Mouse (Mus musculus) heart, postnatal 0 days (tissue): Measurements from ENCODE around the gene Pip4k2b. TPM values are rescaled to one million over a fixed set of nuclear protein-coding genes. Genes with fewer than 3 reads are reported as not detected.
A peak's percentile ranks its signal among the peaks of the same experiment; 100 is the strongest.

Experiments
- ATAC-seq: fragments of 200-750 bp; cut with Nextera tagmentation; 2 replicates; pipeline ENCODE4 v1.8.0; 2017; ENCODE audit warnings: low read depth, moderate number of reproducible peaks, moderate library complexity; ENCODE audit not compliant: insufficient read depth
- DNase-seq: peaks from one replicate; pipeline ENCODE4 v3.0.0-alpha.2; 2016; ENCODE audit warnings: low spot score
- H3K27ac ChIP-seq: fragments of 300-500 bp; sonication (generic); 2 replicates; pipeline ENCODE4 v1.5.1; 2014; ENCODE audit warnings: low read depth, mild to moderate bottlenecking
- H3K27me3 ChIP-seq: fragments of 300-500 bp; sonication (generic); 2 replicates; pipeline ENCODE4 v1.6.1; 2014; ENCODE audit warnings: low read length, mixed read lengths; ENCODE audit not compliant: control insufficient read depth, insufficient read depth
- H3K36me3 ChIP-seq: fragments of 300-500 bp; sonication (generic); replicated peaks from 2 replicates; pipeline ENCODE4 v1.6.1; 2014; ENCODE audit warnings: low read length, mixed read lengths; ENCODE audit not compliant: control insufficient read depth, insufficient read depth
- H3K4me1 ChIP-seq: fragments of 300-500 bp; sonication (generic); 2 replicates; pipeline ENCODE4 v1.6.1; 2014; ENCODE audit warnings: antibody characterized with exemption; ENCODE audit not compliant: control insufficient read depth, insufficient read depth
- H3K4me2 ChIP-seq: fragments of 300-500 bp; sonication (generic); 2 replicates; pipeline ENCODE4 v1.6.1; 2014; ENCODE audit warnings: low read depth, mild to moderate bottlenecking, low read length, moderate library complexity
- H3K4me3 ChIP-seq: fragments of 300-500 bp; sonication (generic); 2 replicates; pipeline ENCODE4 v1.5.1; 2014; ENCODE audit warnings: low read depth, low read length
- H3K9ac ChIP-seq: fragments of 300-500 bp; sonication (generic); replicated peaks from 2 replicates; pipeline ENCODE4 v1.6.1; 2014; ENCODE audit warnings: low read depth, low read length, mixed read lengths
- H3K9me3 ChIP-seq: fragments of 300-500 bp; sonication (generic); replicated peaks from 2 replicates; pipeline ENCODE4 v1.6.1; 2016; ENCODE audit warnings: low read length; ENCODE audit not compliant: control insufficient read depth
- CTCF ChIP-seq: IDR thresholded peaks from 2 replicates; pipeline ENCODE4 v1.5.1; 2016; ENCODE audit warnings: antibody characterized with exemption, control low read depth, low read depth
- EP300 ChIP-seq: IDR thresholded peaks from 2 replicates; pipeline ENCODE4 v1.6.1; 2016; ENCODE audit warnings: antibody characterized with exemption, low read depth
- WGBS: fragments of 180-500 bp; shearing (Covaris S2); extraction: QIAGEN DNeasy Blood & Tissue Kit; methylation state at CpG from one replicate; pipeline ENCODE4 v1.1.7; 2014; 5-methylcytosine and 5-hydroxymethylcytosine counted together
- polyA plus RNA-seq: library from polyadenylated mRNA; unstranded; fragments of >200 nt; fragmentation: Nextera tagmentation; extraction: Ambion mirVana; gene quantifications from 2 replicates; pipeline ENCODE4 v1.2.1, GENCODE M21; 2015
- total RNA-seq: library from RNA; depleted of rRNA; stranded (reverse); fragments of >200 nt; gene quantifications from 2 replicates; pipeline ENCODE4 v1.2.3, GENCODE M21; 2014; ENCODE audit warnings: low replicate concordance

The Pip4k2b gene
- total and polyA plus RNA-seq, 2 experiments from 2014 or later: 0.79 to 12.7 TPM

DNA sequence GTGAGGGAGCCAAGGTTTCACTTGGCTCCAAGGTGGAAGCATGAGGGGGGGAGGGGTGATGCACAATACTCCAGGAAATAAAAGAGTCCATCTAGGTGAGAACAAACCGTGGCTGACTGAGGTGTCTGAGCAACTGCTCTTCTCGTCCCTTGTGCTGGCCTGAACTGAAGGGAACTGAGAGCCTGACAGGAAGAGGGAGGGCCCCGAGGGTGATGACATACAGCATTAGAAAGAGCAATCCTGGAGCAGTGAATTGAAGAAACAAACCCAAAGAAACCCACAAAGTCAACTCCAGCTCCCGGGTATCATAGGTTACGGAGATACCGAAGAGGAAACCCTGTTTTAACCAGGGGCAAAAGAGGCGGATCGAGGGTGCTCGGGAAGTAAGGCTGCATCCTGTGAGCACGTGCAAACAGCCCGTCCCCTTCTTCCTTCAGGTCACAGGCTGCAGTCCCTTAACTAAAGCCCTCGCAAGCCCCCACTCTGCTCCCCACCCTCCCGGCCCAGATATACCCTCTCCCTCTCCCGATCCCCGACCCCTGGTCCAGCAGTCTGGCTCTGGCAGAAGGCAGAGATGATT lies 26.1 kb downstream of the Pip4k2b start:
- TF ChIP-seq EP300 (no peak), CTCF (no peak)
- WGBS: 52% methylated on average over 15 of the region's 15 CpGs
- Histone ChIP-seq H3K36me3 (peaks cover 72% of the 10 kb centered on the region), H3K4me3 (no peak overlapping the region), H3K27ac (peak overlapping the region; percentile 6; the same call in 1 of the 2 replicates), H3K4me1 (peaks cover 4% of the 10 kb centered on the region; the same call in 1 of the 2 replicates), H3K27me3 (no peaks in the 10 kb centered on the region), H3K9me3 (no peaks in the 10 kb centered on the region), H3K9ac (no peak overlapping the region), H3K4me2 (no peak overlapping the region)
- DNase-seq (no peak), ATAC-seq (no peak)

DNA sequence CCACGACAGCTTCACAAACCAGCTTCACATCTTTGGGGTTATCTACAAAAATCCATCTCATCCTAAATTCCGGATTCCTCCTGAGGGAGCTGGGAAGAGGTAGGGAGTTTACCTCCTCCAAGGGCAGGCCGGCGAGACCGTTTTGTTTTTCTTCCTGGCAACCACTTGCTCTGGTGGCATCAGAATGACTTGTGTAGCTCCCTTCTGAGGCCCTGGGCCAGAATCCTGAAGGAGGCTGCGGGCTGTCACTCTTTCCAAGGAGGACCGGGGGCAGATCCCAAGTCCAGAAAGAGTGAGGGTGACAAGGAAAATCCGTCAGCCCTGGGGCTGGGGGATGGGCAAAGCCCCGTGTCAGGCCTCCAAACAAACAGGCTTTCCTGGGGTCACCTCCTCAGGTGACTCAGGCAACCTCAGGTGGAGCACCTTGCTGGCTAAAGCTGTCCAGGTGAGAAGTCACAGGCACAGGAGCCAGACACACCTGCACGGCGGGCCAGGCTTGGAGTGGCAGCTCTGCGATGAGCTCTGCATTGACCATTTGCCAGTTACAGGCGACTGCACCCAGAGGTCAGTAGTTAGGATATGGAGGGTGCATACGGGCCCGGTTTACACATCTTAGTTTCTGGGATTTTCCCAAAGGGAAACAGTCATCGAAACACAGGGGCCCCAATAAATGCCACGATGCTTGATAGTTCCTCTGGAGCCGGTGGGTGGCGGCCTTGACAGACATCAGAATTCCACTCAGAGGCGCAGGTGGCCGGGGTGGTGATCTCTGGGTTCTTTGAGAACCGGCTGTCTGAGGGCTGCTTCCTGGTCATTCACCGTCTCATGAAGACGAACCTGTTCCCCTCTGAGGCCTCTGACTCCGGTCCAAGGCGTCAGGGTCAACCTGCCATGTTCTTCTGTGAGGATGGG lies 26.9 kb downstream of the Pip4k2b start:
- DNase-seq (no peak), ATAC-seq (no peak)
- peaks cover 69% of the 10 kb centered on the region for H3K36me3 ChIP-seq
- WGBS: 80% methylated on average over 26 of the region's 26 CpGs
- H3K27me3 ChIP-seq: no peaks in the 10 kb centered on the region
- H3K4me2 ChIP-seq: no peak overlapping the region
- no peaks in the 10 kb centered on the region for H3K9me3 ChIP-seq
- H3K9ac ChIP-seq: no peak overlapping the region
- no peak overlapping the region for H3K27ac ChIP-seq
- no peak overlapping the region for H3K4me3 ChIP-seq
- H3K4me1 ChIP-seq: peaks cover 4% of the 10 kb centered on the region; the same call in 1 of the 2 replicates
- no peak for TF ChIP-seq CTCF
- TF ChIP-seq EP300: no peak

- no peaks in the 10 kb centered on the region for H3K27me3 ChIP-seq
- H3K27ac ChIP-seq: no peak overlapping the region
- no peak overlapping the region for H3K9ac ChIP-seq
- no peak overlapping the region for H3K4me3 ChIP-seq
- peaks cover 4% of the 10 kb centered on the region; the same call in 1 of the 2 replicates for H3K4me1 ChIP-seq
- TF ChIP-seq CTCF (no peak), EP300 (no peak)
- no peak for DNase-seq
- H3K9me3 ChIP-seq: no peaks in the 10 kb centered on the region
- H3K4me2 ChIP-seq: no peak overlapping the region
- 63% methylated on average over 8 of the region's 8 CpGs for WGBS
- ATAC-seq: no peak
- H3K36me3 ChIP-seq: peaks cover 68% of the 10 kb centered on the region
Observed at GRCm38 (mm10) chr11:97716021-97716420, 28.5 kb downstream of the Pip4k2b start.

DNA sequence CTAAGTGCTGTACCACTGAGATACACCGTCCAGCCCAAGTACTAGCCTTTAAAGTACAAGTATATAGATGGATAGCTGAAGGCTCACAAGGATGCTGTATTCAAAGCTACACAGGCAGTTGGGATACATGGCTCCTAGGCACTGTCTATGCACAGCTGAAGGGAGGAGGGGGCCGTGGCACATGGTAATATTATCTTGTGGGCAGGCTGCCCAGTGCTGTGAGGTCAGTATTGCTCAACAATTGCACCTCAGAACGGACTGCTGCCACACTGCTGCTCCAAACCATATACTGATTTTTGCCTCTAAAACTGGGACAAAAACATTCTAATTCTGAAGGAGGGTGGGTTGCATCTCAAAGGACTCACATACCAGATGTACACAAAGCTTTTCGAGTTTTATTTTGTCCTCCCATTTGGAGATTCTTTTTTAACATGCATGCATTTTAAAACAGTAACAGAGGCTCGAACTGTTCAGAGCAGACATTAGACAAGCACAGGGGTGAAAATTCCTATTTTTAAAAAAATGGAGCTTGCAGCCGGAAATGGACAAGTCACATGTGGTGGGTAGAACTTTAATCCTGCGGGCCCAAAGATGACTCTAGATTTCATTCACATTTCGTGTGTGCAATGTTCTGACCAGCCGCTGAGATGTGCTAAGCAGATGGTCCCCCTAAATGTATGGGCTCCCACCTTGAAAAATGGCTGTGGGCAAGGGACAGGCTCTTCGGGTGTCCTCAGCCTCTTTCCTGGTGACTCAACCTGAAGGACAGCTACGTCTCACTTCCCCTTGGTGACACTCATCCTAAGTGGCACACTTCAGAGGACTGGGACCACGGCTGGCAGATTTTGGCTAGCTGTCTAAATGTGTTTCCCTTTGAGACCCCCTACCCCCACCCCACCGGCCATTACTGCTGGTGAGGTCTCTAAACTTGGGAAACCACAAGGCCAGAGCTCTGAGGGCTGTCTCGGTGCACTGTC lies 29.4 kb downstream of the Pip4k2b start:
- Histone ChIP-seq H3K4me2 (no peak overlapping the region), H3K9me3 (no peaks in the 10 kb centered on the region), H3K27ac (no peak overlapping the region), H3K4me1 (peaks cover 4% of the 10 kb centered on the region; the same call in 1 of the 2 replicates), H3K27me3 (no peaks in the 10 kb centered on the region), H3K4me3 (no peak overlapping the region), H3K36me3 (peaks cover 59% of the 10 kb centered on the region), H3K9ac (no peak overlapping the region)
- 74% methylated on average over 14 of the region's 14 CpGs for WGBS
- DNase-seq (peak; percentile 52), ATAC-seq (peak; percentile 43)
- no peak for TF ChIP-seq EP300
- no peak for TF ChIP-seq CTCF

- Histone ChIP-seq H3K9ac (no peak overlapping the region), H3K36me3 (peaks cover 52% of the 10 kb centered on the region), H3K9me3 (no peaks in the 10 kb centered on the region), H3K4me3 (no peak overlapping the region), H3K4me1 (peaks cover 4% of the 10 kb centered on the region; the same call in 1 of the 2 replicates), H3K4me2 (no peak overlapping the region), H3K27ac (no peak overlapping the region), H3K27me3 (no peaks in the 10 kb centered on the region)
- WGBS: 97% methylated on average over 3 of the region's 3 CpGs
- no peak for DNase-seq
- TF ChIP-seq EP300: no peak
- peak; percentile 14; the same call in 1 of the 2 replicates for TF ChIP-seq CTCF
- ATAC-seq: no peak; the same call in 1 of the 2 replicates
Observed at GRCm38 (mm10) chr11:97714356-97714755, 30.1 kb downstream of the Pip4k2b start.
